Mouse (Mus musculus) megakaryocyte-erythroid progenitor cell, adult 5-6 weeks (primary cell): Measurements from ENCODE around the gene Mien1. TPM values are rescaled to one million over a fixed set of nuclear protein-coding genes. Genes with fewer than 3 reads are reported as not detected.
A peak's percentile ranks its signal among the peaks of the same experiment; 100 is the strongest.

Experiments
- ATAC-seq: replicated peaks from 2 replicates; pipeline ENCODE4 v1.8.0; 2016; ENCODE audit warnings: mild to moderate bottlenecking, inconsistent platforms; ENCODE audit not compliant: severe bottlenecking, poor library complexity, low FRiP score, low TSS enrichment
- total RNA-seq, 2 experiments: library from RNA; stranded (forward) in 1 of 2; stranded (reverse) in 1 of 2; fragments of 200-1000, 215-1000 nt in 1 of 2; fragments of >200 nt in 1 of 2; fragmentation: Nextera tagmentation in 1 of 2; gene quantifications; 2 replicates each; pipeline ENCODE4 v1.2.3; 2014 to 2017

Mien1 gene
- total RNA-seq (2014; fragmentation: Nextera tagmentation) = 75.6 and 75.9 TPM in 2 replicates
- 15.7 and 32.3 TPM in 2 replicates for total RNA-seq (2017)

DNA sequence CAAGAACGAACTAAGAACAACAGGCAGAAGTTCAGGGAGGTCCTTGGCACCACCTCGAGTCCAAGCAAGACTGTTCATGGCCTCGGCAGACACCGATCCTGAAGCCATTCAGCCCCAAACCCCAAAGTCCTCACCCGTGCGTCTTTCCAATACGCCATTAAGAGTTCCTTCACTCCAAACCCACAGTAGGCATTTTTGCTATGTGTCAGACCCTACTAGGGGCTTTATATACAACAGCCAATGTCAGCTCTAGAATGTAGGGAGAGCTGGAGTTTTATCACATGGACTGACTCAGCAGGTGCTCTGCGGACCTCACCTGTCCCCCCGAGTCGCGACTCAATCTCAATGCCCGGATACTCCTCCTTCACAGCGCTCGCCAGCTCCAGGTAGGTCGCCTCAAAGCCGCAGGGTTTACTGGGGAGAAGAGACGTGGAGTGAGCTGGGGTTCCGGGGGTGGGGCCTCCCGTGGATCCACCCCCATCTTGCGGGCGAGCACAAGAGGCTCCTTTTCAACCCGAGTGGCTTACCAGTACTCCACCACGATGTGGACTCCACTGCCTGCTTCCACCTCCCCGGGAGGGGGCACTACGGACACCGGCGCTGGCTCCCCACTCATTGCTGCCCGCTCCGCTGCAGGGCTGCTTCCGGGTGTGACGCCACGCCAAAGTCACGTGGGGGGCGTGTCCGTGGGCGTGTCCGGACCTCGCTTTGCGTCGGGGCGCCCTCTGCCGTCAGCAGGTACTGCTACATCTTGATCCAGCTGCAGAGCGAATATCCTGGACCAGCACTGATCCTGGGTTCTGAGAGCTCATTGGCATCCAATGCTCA lies at the start of gene Mien1:
TSS of gene Mien1 (minus strand) at position 661 of the 828 bp plus-strand sequence.
- ATAC-seq = peak; percentile 94

DNA sequence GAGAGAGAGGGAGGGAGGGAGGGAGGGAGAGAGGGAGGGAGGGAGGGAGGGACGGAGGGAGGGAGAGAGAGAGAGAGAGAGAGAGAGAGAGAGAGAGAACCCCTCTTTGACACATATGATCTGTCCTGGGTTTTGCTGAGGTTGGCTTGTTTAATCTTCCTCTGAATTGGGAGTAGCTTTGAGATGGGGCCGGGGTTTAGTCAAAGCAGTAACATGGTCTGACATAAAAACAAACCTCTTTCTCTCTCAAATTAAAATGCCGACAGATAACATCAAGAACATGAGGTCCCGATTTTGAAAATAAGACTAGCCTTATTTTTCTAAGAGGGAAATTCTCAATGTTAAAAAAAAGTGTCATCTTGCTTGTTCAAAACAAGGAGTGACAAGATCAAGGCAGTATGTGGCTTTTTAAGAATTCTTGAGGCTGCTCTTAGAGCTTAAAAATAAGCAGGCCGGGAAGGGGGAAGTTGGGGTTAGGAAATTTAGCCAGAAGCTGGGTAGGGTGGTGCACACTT lies 48.8 kb upstream of the Mien1 start:
- no peak for ATAC-seq

DNA sequence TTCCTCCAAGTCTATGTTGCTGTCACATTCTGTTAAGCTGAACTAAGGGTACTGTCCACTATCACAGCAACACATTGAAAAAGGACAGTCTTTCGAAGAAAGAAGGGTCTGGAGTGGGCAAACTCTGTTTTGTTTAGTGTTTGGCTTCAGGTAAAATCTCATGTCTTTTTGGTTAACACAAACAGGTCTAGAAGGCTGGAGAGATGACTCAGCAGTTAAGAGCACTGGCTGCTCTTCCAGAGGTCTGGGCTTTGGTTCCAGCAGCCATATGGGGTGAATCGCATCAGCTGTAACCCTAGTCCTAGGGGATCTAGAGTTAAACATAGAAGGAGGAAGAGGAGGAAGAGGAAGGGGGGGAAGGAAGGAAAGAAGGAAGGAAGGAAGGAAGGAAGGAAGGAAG lies 47.0 kb upstream of the Mien1 start:
- no peak for ATAC-seq

DNA sequence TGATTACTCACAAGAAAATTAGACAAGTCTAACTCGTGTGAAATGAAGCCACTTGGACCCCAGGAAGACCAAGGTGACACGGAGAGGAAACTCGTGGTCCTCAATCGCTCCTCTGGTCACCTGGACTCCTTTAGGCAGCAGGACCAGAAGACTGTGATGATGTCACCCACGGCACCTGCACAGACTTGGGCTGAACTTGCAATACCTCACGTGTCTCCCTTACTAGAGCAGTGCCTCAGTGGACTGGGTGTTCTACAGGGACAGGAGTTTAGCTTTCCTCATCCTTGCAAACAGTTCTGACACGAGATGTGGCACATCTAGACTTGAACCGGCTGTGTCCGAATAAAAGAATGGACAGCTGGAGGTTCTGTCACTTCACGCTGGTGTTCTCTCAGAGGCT lies 43.3 kb upstream of the Mien1 start:
- ATAC-seq = no peak

DNA sequence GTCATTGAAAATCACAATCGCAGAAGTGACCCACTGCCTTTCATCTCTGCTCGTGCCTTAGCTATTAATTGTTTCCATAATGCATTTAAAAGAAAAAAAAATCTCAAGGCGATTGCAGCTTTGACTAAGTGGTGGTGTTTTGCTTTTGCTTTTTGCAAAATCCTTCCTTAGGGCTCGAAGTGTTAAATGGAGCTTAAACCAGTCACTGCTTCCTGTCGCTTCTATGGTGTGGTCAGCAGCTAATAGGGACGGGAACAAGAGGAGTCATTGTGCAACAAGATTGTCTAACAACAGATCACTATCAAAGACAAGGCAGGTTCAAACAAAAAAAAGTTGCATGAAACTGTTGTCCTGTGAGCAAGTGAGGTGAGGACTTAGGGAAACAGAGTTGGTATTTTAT lies 42.4 kb upstream of the Mien1 start:
- no peak for ATAC-seq

DNA sequence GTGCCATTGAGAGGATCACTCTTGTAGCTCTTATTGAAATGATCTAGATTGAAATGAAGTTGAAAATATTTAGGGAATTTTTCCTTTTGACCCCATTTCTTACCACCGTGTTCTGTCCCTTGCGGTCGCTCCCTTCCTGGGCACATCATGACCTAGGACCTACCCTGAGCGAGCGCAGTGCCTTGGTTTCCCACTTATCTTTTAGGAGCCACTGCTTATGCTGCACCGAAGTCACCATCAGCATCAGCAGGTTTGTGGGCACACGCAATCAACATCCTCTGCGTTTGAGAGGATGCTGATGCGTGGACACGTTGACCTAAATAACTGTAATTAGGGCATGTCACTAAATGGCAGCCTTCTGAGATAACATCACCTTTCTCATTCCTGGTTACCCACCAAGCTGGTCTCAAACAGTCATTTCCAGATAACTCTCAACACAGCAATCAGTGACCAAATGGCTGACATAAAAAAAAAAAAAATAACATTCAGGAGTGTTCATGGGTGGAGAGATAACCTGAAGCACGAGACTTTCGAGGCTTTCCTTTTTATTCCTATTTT lies 41.2 kb upstream of the Mien1 start:
- ATAC-seq = no peak

DNA sequence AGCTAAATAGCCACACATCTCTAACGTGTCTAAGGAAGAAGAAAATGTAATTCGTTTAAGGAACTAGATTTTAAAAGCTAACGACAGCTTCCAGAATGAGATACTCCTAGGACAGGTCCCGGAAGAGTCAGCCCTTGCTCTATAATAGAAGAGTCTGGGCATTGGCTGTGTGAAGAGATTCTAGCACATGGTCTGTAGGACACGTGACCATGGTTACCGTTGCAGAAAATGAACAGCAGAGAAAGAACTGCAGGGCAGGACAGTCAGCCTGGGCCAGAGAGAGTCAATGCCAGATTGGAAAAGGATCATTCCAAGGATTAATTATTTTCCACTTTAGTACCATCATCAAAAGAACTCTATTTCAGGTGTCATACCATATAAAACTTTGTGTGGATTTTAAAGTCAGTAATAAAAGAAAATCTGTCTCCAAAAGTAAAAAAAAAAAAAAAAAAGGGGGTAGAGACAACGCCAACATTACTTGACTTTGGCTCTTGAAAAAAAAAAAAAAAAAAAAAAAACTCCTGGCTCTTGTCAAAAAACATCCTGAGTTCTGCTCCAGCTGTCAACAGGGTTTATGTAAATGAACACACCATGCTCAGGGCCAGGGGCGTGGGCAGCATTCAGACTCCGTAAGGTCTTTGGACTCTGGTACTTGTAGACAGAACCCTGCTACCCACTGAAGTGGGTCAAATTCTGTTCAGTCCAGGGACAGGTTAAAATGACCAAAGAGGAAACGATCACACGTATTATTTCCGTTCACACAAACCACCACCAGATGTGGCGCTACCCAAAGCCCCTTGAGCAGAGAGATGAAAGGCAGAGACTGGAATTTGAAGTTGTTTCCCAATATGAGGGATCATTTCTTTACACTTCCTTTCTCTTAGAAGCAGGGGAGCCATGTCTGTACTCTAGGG lies 40.5 kb upstream of the Mien1 start:
- ATAC-seq = no peak

DNA sequence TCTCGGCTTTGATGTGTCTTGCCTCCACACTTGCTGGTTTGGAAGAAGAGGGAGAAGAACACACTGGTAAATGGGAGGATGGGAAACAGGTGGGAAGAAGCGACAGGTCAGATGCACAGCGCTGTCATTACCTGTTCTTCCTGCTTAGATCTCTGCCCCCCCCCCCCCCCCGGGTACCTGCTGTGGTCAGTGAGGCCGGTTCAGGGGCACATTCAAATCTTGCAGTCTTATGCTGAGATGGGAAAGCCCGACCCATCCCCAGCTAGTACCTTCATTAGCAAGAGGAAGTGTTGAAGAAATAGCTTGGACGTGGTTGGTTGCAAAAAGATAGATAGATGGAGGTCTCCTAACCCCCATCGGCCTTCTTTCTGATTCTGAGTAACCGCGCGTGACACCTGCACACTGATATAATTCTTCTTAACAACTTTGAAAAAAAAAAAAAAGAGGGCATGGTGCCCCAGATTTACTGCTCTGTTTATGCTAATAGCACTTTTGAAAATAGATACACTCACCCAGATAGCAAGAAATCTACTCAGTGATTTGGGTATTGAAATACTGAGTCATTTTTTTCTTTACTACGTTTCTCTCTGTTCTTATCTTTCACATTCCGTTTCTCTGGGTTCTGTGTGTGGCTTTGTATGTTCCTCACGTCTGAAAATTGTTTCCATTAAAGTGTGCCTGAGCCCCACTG lies 38.4 kb upstream of the Mien1 start:
- ATAC-seq = no peak

DNA sequence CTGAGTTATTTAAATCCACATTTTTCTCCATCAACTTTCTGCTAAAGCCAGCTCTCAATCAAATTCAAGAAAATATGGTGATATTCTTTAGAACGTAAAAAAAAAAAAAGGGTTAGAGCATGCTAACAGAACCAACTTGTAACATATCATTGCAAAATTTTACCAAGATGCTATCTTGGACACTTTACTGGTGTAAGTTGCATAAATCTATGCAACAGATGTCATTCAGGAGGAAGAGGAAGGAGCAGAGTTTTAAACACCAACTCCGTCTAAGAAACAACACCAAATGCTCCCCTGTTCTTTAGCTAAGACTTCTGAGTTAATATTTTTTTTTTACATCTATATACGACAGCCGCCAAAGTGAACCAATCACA lies 37.6 kb upstream of the Mien1 start:
- no peak for ATAC-seq

DNA sequence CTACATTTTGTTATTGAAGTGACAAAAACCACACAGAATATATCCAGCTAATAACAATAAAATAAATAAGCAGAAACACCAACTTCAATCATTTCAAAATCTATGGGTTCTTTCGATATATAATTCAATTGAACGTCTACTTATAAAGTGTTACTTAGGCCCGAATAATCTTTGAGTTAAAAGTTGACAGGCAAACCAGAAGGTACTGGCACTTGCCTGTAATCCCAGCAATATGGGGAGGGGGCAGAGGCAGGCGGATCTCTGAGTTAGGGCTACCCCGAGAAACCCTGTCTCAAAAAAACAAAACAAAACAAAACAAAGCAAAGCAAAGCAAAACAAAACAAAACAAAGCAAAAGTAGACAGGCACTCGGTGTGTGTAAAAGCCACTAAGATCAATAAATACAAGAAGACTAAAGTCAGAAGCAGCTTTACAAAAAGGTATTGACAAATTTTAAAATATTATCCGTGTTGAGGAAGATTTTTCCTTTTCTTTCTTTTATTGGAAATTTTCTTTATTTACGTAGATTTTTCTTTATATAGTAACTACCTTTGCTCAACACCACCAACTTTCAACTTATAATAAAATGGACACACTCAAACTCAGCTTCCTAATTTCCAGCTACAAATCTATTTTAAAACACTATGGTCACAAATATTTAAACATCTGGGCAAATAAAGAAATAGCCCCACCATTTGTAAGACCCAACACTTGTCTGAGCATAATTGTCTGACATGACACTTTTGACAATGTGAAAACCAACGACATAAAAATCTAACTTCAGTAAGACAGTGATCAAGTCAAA lies 37.0 kb upstream of the Mien1 start:
- no peak for ATAC-seq

DNA sequence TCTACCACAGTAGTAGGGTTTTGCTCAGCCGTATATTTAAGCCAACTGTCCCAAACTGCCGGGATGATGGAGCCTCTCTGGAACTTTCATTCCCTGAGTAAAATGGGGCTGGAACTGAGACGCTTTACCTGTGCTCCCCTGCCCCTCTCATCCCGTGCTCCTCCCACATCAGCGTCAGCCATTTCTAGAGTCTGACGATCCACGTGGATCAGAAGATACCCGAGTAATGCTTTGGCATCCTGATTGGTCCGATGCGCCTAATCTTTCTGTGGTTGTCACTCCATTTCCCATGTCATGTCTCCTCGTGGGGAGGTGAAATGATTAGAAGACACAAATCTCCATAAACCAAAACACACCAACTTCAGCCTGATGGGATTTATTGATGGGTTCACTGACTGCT lies 36.2 kb upstream of the Mien1 start:
- ATAC-seq = no peak

DNA sequence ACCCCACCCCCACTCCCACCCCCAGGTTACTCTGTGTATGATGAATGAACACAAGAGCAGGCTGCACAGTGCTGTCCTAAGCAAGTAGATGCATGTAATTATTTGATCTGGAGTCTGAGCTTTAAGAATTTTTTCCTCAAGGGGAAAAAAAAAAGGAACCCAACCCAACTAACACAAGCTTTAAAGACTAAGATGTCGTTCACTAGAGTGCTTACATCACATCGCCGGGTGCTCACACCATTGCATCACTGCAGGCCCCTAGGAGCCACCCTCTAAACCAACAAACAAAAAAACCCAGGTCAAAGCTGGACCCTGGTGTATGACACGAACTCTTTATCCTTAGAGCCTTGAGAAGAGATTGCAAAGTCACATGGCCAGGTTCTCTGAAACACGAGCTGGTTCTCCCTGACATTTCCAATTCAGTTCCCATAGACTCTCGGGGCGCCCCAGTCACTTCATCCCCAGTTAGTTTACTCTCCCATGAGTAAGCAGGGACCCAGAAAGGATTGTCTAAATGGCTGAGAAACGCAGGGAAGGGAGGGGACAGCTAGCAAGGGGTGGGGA lies 35.2 kb upstream of the Mien1 start:
- no peak for ATAC-seq

DNA sequence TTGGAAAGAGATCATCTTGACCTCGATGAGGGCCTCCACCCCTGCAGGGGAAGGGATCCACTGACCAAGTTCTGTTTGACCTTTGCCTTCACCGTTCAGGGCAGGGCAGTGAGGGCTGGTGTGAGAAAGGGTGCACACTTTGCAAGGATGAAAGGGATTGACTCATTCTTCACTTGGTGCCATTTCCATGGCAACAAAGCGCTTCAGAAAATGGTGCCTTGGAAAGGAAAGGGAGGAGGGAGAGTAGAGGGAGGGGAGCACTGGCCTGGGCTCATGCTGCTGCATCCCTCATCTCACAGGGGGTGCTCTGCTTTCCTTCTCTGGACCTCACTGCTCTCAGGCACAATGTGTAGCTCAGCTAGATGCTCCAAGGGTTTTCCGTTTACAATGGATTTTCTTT lies 33.9 kb upstream of the Mien1 start:
- ATAC-seq = no peak

DNA sequence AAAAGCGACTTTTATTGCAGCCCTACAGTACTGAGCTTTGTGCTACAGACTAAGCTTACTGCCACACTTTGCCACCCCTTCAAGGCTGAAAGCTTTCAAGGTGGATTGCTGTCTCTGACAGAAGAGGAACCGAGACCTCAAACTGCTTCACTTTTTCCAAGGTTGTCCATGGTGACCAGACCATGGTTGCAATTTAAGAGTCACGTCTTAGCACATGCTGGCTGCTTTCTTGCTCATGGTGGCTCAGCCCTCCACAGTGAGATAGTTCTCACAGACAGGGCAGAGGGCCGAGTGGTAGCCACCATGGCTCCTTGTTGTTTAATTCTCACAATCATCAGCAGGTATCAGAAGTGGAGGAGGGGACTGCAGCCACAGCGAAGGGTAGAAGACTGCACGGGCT lies 32.0 kb upstream of the Mien1 start:
- ATAC-seq = no peak

DNA sequence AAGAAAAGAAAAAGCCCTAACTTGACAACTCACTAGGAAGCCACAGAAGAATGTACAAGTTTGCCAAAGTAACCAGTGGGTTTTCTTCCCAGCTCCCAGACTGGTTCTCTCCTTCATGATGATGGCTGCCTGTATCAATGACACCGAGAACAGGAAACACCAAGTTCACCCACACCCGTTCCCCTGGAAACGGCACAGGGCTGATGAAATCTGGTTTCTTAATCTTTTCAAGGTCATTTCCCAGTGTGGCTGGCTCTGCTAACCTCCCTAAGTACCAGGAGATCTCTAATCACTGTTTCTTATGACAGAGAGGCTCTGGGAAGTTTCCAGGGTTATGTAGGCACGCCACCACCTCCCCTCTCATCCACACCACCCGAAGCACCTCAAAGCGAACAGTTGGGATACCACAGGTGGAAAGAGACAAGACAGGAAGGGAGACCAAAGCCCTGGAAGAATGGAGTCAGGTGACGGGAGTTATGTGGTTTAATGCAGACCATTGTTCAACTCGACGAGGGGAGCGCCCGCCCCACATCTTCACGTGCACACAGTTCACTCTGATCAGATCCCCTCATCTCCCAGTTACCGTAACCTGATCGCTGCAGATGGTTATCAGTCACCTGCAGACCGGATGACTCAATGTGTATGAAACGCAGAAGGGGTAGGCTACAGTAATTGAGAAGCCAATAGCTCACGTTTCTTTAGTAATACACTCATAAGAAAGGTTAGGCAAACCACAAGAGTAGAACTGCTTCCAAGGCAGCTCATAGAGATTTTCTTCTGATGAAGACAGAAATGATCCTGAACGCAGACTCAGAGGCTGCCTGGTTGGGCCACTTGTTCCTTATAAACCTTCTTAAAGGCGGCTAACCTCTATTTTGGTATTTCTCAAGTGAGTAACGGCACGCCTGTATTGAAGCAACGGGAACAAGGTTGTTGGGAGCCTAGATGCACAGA lies 31.2 kb upstream of the Mien1 start:
- ATAC-seq = no peak

DNA sequence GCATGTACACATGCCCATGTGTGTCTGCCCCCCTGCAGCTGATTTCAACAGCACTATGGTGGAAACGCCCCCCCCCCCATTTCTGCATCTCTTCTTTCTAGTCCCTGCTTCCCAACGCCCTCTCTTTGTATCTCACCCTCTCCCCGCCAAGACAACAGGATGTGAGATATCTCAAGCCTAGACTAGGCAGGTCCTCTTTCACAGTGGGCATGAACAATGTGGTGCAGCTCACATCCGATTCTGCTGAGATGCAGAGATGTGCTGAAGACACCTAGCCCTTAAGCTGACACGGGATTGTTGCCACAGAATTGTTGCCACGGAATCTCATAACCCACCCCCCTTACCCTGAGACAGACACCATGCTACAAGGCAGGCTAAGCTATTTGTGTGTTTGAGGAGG lies 25.7 kb upstream of the Mien1 start:
- ATAC-seq = no peak

DNA sequence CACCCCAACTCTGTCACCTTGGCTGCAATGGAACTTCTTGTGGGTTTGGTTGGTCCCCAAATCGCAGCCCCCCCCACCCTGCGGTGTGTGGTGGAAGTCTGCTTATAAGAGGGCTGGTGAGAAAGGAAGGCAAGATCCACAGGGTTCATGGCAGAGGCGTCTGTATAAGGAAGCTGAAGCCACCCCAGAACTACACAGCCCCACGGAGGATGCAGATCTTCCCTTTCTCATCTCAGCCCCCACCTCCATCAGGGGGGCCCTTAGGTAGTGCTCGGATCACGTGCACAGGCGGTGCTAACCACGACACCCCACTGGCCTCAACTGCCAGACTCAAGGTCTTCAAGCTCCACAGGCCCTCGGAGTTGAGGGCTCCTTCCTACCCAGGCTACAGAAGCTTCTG lies 25.1 kb upstream of the Mien1 start:
- ATAC-seq = no peak
